Mouse (Mus musculus) embryonic facial prominence, embryonic 13.5 days (tissue): ENCODE results near the gene Gm47969. TPM values are rescaled to one million over a fixed set of nuclear protein-coding genes. Genes with fewer than 3 reads are reported as not detected.

ENCODE experiments used
- ATAC-seq: fragments of 200-750 bp; cut with Nextera tagmentation; 2 replicates; pipeline ENCODE4 v1.8.0; 2017; ENCODE audit warnings: low read depth; ENCODE audit not compliant: insufficient number of reproducible peaks, insufficient read depth, low FRiP score, low TSS enrichment
- H3K27ac ChIP-seq: fragments of 300-500 bp; sonication (generic); 2 replicates; pipeline ENCODE4 v1.5.1; 2015; ENCODE audit warnings: moderate library complexity, mild to moderate bottlenecking, inconsistent platforms
- H3K27me3 ChIP-seq: fragments of 300-500 bp; sonication (generic); 2 replicates; pipeline ENCODE4 v1.6.1; 2015; ENCODE audit warnings: mild to moderate bottlenecking, inconsistent platforms
- H3K36me3 ChIP-seq: fragments of 300-500 bp; sonication (generic); 2 replicates; pipeline ENCODE4 v1.6.1; 2015; ENCODE audit warnings: mild to moderate bottlenecking, inconsistent platforms
- H3K4me1 ChIP-seq: fragments of 300-500 bp; sonication (generic); 2 replicates; pipeline ENCODE4 v1.6.1; 2015; ENCODE audit warnings: inconsistent platforms
- H3K4me2 ChIP-seq: fragments of 300-500 bp; sonication (generic); 2 replicates; pipeline ENCODE4 v1.6.1; 2015; ENCODE audit warnings: moderate library complexity, mild to moderate bottlenecking, inconsistent platforms
- H3K4me3 ChIP-seq: fragments of 300-500 bp; sonication (generic); 2 replicates; pipeline ENCODE4 v1.5.1; 2015; ENCODE audit warnings: mild to moderate bottlenecking, inconsistent platforms
- H3K9ac ChIP-seq: fragments of 300-500 bp; sonication (generic); 2 replicates; pipeline ENCODE4 v1.6.1; 2015; ENCODE audit warnings: mild to moderate bottlenecking, inconsistent platforms
- H3K9me3 ChIP-seq: fragments of 300-500 bp; sonication (generic); 2 replicates; pipeline ENCODE4 v1.6.1; 2016; ENCODE audit warnings: inconsistent platforms
- WGBS: fragments of 180-500 bp; shearing (Covaris S2); methylation state at CpG from one replicate; pipeline ENCODE4 v1.1.7; 2015; ENCODE audit warnings: mixed read lengths; 5-methylcytosine and 5-hydroxymethylcytosine counted together
- polyA plus RNA-seq: library from polyadenylated mRNA; unstranded; fragments of >200 nt; fragmentation: Nextera tagmentation; extraction: Ambion mirVana; gene quantifications from 2 replicates; pipeline ENCODE4 v1.2.1, GENCODE M21; 2015

Gm47969 gene
- polyA plus RNA-seq, 1 experiment from 2014 or later = not detected

GRCm38 (mm10) chr1:83038109-83038672 is 6.5 kb upstream of the Gm47969 start, which contains the start of gene Slc19a3:
Gene Slc19a3 (minus strand): TSS chr1:83038448.
- H3K4me3 ChIP-seq = peak within 1 kb of the TSS; percentile 50
- peak within 1 kb of the TSS; percentile 67 for H3K9ac ChIP-seq
- WGBS = under 1% methylated on average over 25 of the region's 25 CpGs

DNA sequence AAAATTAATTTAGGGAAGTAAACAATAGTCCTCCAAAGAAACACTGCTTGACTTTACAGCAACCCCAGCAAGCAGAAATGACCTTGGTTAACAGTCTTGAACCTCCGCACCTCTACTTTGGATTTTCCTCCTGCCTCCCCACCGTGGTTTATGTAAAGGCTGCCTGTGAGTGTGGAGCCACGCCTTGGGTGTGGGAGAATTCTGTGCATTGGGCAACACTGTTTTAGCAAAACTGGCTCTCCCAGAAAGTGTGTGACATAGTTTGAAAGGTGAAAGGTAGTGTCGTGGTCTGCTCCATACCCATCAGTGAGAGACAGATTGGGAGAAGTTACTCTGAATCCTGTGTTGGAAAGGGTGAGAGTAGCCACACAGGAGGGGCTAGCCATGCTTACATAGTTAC is 5.7 kb upstream of the Gm47969 start:
- Histone ChIP-seq H3K9me3 (no peaks in the 10 kb centered on the region), H3K4me1 (peaks cover 10% of the 10 kb centered on the region; the same call in 1 of the 2 replicates), H3K36me3 (no peaks in the 10 kb centered on the region), H3K27ac (no peak overlapping the region), H3K4me2 (no peak overlapping the region), H3K9ac (no peak overlapping the region), H3K27me3 (no peaks in the 10 kb centered on the region), H3K4me3 (no peak overlapping the region)
- WGBS = 76% methylated on average over 4 of the region's 4 CpGs
- no peak for ATAC-seq

More at GRCm38 (mm10) chr1:83038109-83038672, 6.5 kb upstream of the Gm47969 start, which contains the start of gene Slc19a3:
- no peaks in the 10 kb centered on the region for H3K27me3 ChIP-seq
- no peaks in the 10 kb centered on the region for H3K9me3 ChIP-seq
- H3K27ac ChIP-seq = peak within 1 kb of the TSS; percentile 66; the same call in 1 of the 2 replicates
- peak within 1 kb of the TSS; percentile 65 for H3K4me2 ChIP-seq
- peak; percentile 81; the same call in 1 of the 2 replicates for ATAC-seq
- H3K4me1 ChIP-seq = peaks cover 10% of the 10 kb centered on the region; the same call in 1 of the 2 replicates
- no peaks in the 10 kb centered on the region for H3K36me3 ChIP-seq

- WGBS = 92% methylated on average over 2 of the region's 2 CpGs
- no peak within 1 kb of the TSS for H3K27ac ChIP-seq
- no peak within 1 kb of the TSS for H3K4me3 ChIP-seq
- H3K36me3 ChIP-seq = no peaks in the 10 kb centered on the region
- no peak for ATAC-seq
- H3K9me3 ChIP-seq = no peaks in the 10 kb centered on the region
- no peak within 1 kb of the TSS for H3K9ac ChIP-seq
- 0 out of 2 replicates have a peak, but pooled peaks cover 5% of the 10 kb centered on the region for H3K4me1 ChIP-seq
- H3K4me2 ChIP-seq = no peak within 1 kb of the TSS
- H3K27me3 ChIP-seq = no peaks in the 10 kb centered on the region
Measured at GRCm38 (mm10) chr1:83042380-83042779, 2.4 kb upstream of the Gm47969 start, which contains the start of gene Krtap28-10. Gene Krtap28-10 (minus strand): TSS chr1:83042480.

GRCm38 (mm10) chr1:83058481-83058880 is 13.7 kb downstream of the Gm47969 start:
- no peak overlapping the region for H3K4me3 ChIP-seq
- no peaks in the 10 kb centered on the region for H3K27me3 ChIP-seq
- H3K4me2 ChIP-seq = no peak overlapping the region
- H3K9ac ChIP-seq = no peak overlapping the region
- WGBS = 49% methylated on average over 1 of the region's 1 CpGs
- ATAC-seq = no peak
- H3K9me3 ChIP-seq = no peaks in the 10 kb centered on the region
- no peak overlapping the region for H3K27ac ChIP-seq
- no peaks in the 10 kb centered on the region for H3K36me3 ChIP-seq
- H3K4me1 ChIP-seq = no peaks in the 10 kb centered on the region

GRCm38 (mm10) chr1:83059278-83059677 is 14.5 kb downstream of the Gm47969 start, which contains the start of gene A030005K14Rik:
Gene A030005K14Rik (minus strand): TSS chr1:83059378.
- Histone ChIP-seq H3K4me1 (no peaks in the 10 kb centered on the region), H3K27ac (no peak within 1 kb of the TSS), H3K36me3 (no peaks in the 10 kb centered on the region), H3K4me3 (no peak within 1 kb of the TSS), H3K9me3 (no peaks in the 10 kb centered on the region), H3K27me3 (no peaks in the 10 kb centered on the region), H3K9ac (no peak within 1 kb of the TSS), H3K4me2 (no peak within 1 kb of the TSS)
- no peak for ATAC-seq
- 89% methylated on average over 9 of the region's 9 CpGs for WGBS

GRCm38 (mm10) chr1:83060643-83061042 is 15.9 kb downstream of the Gm47969 start, which contains the start of gene Krtap28-13:
Gene Krtap28-13 (plus strand): TSS chr1:83060930.
- no peak for ATAC-seq
- Histone ChIP-seq H3K9me3 (no peaks in the 10 kb centered on the region), H3K4me3 (no peak within 1 kb of the TSS), H3K27me3 (no peaks in the 10 kb centered on the region), H3K9ac (no peak within 1 kb of the TSS), H3K36me3 (no peaks in the 10 kb centered on the region), H3K4me1 (no peaks in the 10 kb centered on the region), H3K4me2 (no peak within 1 kb of the TSS), H3K27ac (no peak within 1 kb of the TSS)
- 93% methylated on average over 4 of the region's 4 CpGs for WGBS

GRCm38 (mm10) chr1:83064851-83065250 is 20.1 kb downstream of the Gm47969 start:
- H3K4me1 ChIP-seq = no peaks in the 10 kb centered on the region
- WGBS = 25% methylated on average over 3 of the region's 3 CpGs
- H3K9ac ChIP-seq = no peak overlapping the region
- H3K36me3 ChIP-seq = no peaks in the 10 kb centered on the region
- H3K9me3 ChIP-seq = no peaks in the 10 kb centered on the region
- H3K27ac ChIP-seq = no peak overlapping the region
- H3K27me3 ChIP-seq = no peaks in the 10 kb centered on the region
- no peak overlapping the region for H3K4me3 ChIP-seq
- ATAC-seq = no peak
- H3K4me2 ChIP-seq = no peak overlapping the region

GRCm38 (mm10) chr1:83066577-83066976 is 21.8 kb downstream of the Gm47969 start:
- H3K27me3 ChIP-seq = no peaks in the 10 kb centered on the region
- H3K9ac ChIP-seq = no peak overlapping the region
- no peak overlapping the region for H3K4me3 ChIP-seq
- H3K36me3 ChIP-seq = no peaks in the 10 kb centered on the region
- H3K9me3 ChIP-seq = no peaks in the 10 kb centered on the region
- H3K4me1 ChIP-seq = no peaks in the 10 kb centered on the region
- no peak overlapping the region for H3K4me2 ChIP-seq
- 90% methylated on average over 4 of the region's 4 CpGs for WGBS
- no peak overlapping the region for H3K27ac ChIP-seq
- ATAC-seq = no peak

DNA sequence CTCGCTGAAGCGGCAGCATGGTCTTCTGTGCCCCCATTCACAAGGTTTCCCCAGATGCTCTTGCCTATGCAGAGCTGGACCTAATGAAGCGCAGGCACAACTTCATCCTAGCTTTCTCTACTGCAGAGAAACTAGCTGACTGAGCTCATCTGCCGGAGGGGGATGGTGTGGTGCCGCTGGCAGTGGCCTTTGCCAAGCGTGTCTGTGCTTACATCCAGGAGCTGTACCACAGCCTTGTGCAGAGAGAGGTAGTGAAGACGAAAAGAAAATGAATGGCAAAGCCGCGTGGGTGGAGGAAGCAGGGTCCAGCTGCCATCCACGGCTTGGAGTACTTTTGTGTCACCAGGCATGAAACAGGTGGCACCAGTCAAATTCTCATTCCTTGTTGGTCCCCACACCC is 22.5 kb downstream of the Gm47969 start:
- no peak overlapping the region for H3K4me2 ChIP-seq
- WGBS = 85% methylated on average over 10 of the region's 10 CpGs
- H3K36me3 ChIP-seq = no peaks in the 10 kb centered on the region
- H3K27me3 ChIP-seq = no peaks in the 10 kb centered on the region
- H3K9me3 ChIP-seq = no peaks in the 10 kb centered on the region
- no peak overlapping the region for H3K27ac ChIP-seq
- no peak for ATAC-seq
- no peaks in the 10 kb centered on the region for H3K4me1 ChIP-seq
- H3K9ac ChIP-seq = no peak overlapping the region
- no peak overlapping the region for H3K4me3 ChIP-seq

DNA sequence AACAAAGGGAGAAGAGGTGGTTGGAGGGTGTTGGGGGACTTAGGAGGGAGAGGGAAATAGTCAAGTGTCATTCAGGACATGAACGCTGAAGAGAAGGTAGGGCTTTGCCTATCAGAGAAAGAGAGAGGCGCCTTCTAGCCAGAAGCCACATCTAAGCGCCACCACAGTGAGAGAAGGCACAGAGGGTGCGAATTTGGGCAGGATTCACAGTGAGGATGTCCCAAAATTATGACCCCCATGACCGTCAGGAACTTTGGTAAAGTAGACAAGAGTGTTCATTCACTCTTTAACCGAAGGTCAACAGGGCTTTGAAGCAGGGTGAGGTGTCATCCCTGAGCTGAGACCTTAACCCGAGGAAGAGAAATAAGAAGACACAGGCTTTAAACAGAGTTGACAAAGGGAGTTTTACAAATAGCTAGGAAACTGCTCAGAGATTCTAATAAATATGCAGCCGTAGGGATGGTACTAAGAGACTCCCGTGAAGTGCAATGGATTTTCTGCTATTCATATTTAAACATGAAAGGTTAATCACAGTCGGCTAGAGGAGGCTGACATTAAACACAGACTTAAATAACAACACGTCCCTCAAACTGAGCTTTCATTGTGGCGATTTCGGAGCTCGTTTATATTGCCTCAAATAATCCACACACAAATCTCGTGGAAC is 30.9 kb downstream of the Gm47969 start:
- Histone ChIP-seq H3K9me3 (no peaks in the 10 kb centered on the region), H3K27me3 (no peaks in the 10 kb centered on the region), H3K27ac (no peak overlapping the region), H3K4me1 (no peaks in the 10 kb centered on the region), H3K36me3 (no peaks in the 10 kb centered on the region), H3K9ac (no peak overlapping the region), H3K4me3 (peak overlapping the region; percentile 36), H3K4me2 (peak overlapping the region; percentile 55)
- 40% methylated on average over 15 of the region's 15 CpGs for WGBS
- no peak for ATAC-seq

- H3K27ac ChIP-seq = no peak overlapping the region
- WGBS = 50% methylated on average over 11 of the region's 11 CpGs
- no peaks in the 10 kb centered on the region for H3K4me1 ChIP-seq
- H3K4me2 ChIP-seq = peak overlapping the region; percentile 55
- no peaks in the 10 kb centered on the region for H3K9me3 ChIP-seq
- no peaks in the 10 kb centered on the region for H3K36me3 ChIP-seq
- H3K27me3 ChIP-seq = no peaks in the 10 kb centered on the region
- peak overlapping the region; percentile 36 for H3K4me3 ChIP-seq
- no peak overlapping the region for H3K9ac ChIP-seq
- ATAC-seq = no peak
Measured at GRCm38 (mm10) chr1:83076190-83076917, 31.6 kb downstream of the Gm47969 start.
